21 mouse cellular contexts compared by ENCODE assay signal in the genomic region with DNA sequence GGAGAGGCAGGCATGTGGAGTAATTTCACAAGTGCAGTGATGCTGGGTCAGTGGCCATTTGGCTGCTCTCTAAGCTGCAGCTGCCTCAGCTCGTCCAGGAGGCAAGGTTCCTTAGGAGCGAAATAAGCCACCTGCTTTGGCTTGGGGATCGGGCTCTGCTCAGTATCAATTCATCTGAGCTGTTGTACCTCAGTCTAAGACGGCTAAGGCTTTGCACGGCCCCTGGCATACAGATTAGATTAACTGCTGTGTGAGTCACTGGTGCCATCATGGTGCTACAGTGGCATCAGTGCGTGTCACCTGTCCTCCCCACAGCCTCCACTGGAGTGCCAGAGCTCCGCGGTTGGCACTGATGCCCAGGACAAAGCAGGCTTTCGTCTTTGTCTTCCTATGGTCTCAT. TPM values are rescaled to one million over a fixed set of nuclear protein-coding genes. Genes with fewer than 3 reads are reported as not detected.
DNase-seq lines count a peak whose midpoint lies in the region; TF ChIP-seq lines count a peak whose summit lies in the region.
"Had no signal": no experiment of that assay in that cellular context is flagged by ENCODE, and none has a peak within 500 bp of the region (broad histone marks: within the 10 kb centered on the region; RNA-seq: fewer than 3 reads in every experiment).

No protein-coding gene starts in this region.

- peak; percentile 32 for DNase-seq in adrenal gland, postnatal 14 days
- no peak for DNase-seq in adrenal gland, adult (ENCODE audit: inconsistent age in 2 of 2, low spot score in 1 of 2)
- DNase-seq in cerebellum, adult 2 months: peak; percentile 54 to 67
- DNase-seq in cerebellum, postnatal 4 days (ENCODE audit: low spot score in 2 of 2): no peak
- peak; percentile 72 for DNase-seq in brain, adult 2 months (ENCODE audit: low read depth, low spot score)
- no peak for DNase-seq in gastrocnemius, postnatal 25 days
- no peak for DNase-seq in lung, postnatal 36 days
- DNase-seq: adrenal gland, postnatal 10 days; B cell, adult 2 months; gastrocnemius, adult 2 months; gastrocnemius, postnatal 36 days; heart, adult 11 months; heart, postnatal 36 days; kidney, adult 8-10 months had no signal

- peak overlapping the region; percentile 68; the same call in 1 of the 2 replicates for H3K27ac ChIP-seq in cerebellum, adult 2 months (ENCODE audit: insufficient read depth, low read length)
- H3K27ac ChIP-seq: embryonic facial prominence, embryonic 12.5 days; gastrocnemius, adult 2 months; heart, embryonic 13.5 days; hindbrain, embryonic 15.5 days had no signal

- 15% methylated on average over 9 of the region's 9 CpGs for whole genome bisulfite sequencing in cerebellum, adult 2 months

- H3K4me3 ChIP-seq in cerebellum, adult 2 months (replicated peaks; ENCODE audit: insufficient read depth, low read depth, low read length): no peak overlapping the region
- H3K4me3 ChIP-seq: embryonic facial prominence, embryonic 12.5 days; gastrocnemius, adult 2 months; heart, embryonic 13.5 days; hindbrain, embryonic 15.5 days had no signal

- TF ChIP-seq CTCF in cerebellum, adult 2 months (IDR thresholded peaks at IDR 0.05; ENCODE audit: borderline replicate concordance, insufficient read depth, low read depth, low read length): no peak

- H3K27me3 ChIP-seq in cerebellum, adult 2 months (ENCODE audit: control insufficient read depth, insufficient read depth, low read length): no peaks in the 10 kb centered on the region
- H3K27me3 ChIP-seq: embryonic facial prominence, embryonic 12.5 days; heart, embryonic 13.5 days; hindbrain, embryonic 15.5 days had no signal

- peaks cover 28% of the 10 kb centered on the region for H3K4me1 ChIP-seq in cerebellum, adult 2 months (ENCODE audit: control insufficient read depth, insufficient read depth, low read length)
- H3K4me1 ChIP-seq: hindbrain, embryonic 15.5 days had no signal

- TF ChIP-seq POLR2A in cerebellum, adult 2 months (IDR thresholded peaks at IDR 0.05; ENCODE audit: borderline replicate concordance, insufficient read depth, low read length): no peak

RNA-seq across cellular contexts. Expression of a gene that starts 49.8 kb away (rescaled TPM):
- total RNA-seq in adrenal gland, postnatal 14 days (2021): 163 and 2,505 TPM in 2 replicates
- 2.7 and 3.0 TPM in 2 replicates for polyA plus RNA-seq in cerebellum, adult 2 months (2012; rRNA removed)
- not detected for total RNA-seq in gastrocnemius, postnatal 25 days (2021)
- total RNA-seq: gastrocnemius, adult 2 months; heart, postnatal 36 days had no signal

RNA-seq across cellular contexts. Expression of a gene that starts 56.8 kb away (rescaled TPM):
- 9.9 and 222 TPM in 2 replicates for total RNA-seq in adrenal gland, postnatal 14 days (2021)
- polyA plus RNA-seq in cerebellum, adult 2 months (2012; rRNA removed): 0.57 and 0.88 TPM in 2 replicates
- 1 to 10 TPM in 1 of 2 experiments, not detected in 1; 1.4 TPM for total RNA-seq in gastrocnemius, postnatal 25 days (2021)
- total RNA-seq: ES-E14; gastrocnemius, adult 2 months; heart, postnatal 36 days had no signal
- polyA plus RNA-seq: embryonic facial prominence, embryonic 12.5 days; forebrain, embryonic 14.5 days; heart, embryonic 13.5 days; heart, postnatal 0 days; hindbrain, embryonic 11.5 days; hindbrain, embryonic 15.5 days had no signal

Comparison
In these comparisons a context has a peak if more than half of its experiments do, and no peak if none do; other contexts are left out.
1. DNase-seq: peak in adrenal gland, postnatal 14 days (single experiment), cerebellum, adult 2 months (2 of 2) and brain, adult 2 months (single experiment); none in adrenal gland, adult (0 of 2), cerebellum, postnatal 4 days (0 of 2), gastrocnemius, postnatal 25 days (single experiment) and lung, postnatal 36 days (single experiment).
2. RNA of a gene that starts 49.8 kb away (total RNA-seq): 163 to 2,505 TPM in adrenal gland, postnatal 14 days; not detected in gastrocnemius, postnatal 25 days; every median in the first group is over 100 times any median in the second.